Mouse (Mus musculus) left cerebral cortex, adult 11 months (tissue): Measurements from ENCODE around the gene Cmtm6.
"Not testable (repeated sequence)": the region's sequence is repeated elsewhere in the genome, so short reads cannot be mapped to it uniquely, and the experiment has no call there.

Experiments
- DNase-seq: peaks from one replicate; pipeline ENCODE4 v3.0.0; 2022; ENCODE audit warnings: low spot score

Gene Cmtm6

DNA sequence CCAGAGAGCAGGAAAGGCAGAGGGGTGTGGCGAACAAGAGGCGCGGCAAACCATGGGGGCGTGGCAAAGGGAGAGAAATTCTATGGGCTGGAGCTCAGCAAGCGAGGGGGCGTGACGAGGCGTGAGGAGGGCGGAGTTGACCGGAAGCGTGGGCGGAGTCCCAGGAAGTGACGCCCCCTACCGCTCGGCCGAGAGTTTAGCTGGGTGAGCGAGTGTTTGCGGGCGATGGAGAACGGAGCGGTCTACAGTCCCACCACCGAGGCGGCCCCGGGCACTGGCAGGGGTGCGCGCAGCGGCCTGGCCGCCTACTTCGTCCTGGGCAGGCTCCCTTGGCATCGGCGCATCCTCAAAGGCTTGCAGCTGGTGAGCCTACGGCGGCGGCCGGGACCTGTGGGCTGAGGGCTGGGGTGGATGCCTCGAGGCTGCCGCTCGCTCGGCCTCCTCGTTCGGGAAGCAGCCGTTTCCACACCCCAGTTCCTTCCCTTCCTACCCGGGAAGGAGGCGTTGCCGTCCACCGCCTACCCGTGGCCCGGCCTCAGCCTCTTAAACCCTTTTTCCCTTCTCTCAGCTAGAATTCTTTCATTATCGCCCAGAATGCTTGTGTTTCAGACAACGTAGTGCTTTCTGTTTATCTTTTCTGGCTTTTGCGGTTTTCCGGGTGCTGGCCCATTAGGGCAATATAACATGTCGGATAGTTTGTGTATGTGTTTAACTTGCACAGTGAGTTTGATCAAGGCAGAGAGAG lies at the start of gene Cmtm6:
Gene Cmtm6, plus strand, starts transcription at position 106 of the 745 bp plus-strand sequence.
- peak; percentile 93 for DNase-seq

DNA sequence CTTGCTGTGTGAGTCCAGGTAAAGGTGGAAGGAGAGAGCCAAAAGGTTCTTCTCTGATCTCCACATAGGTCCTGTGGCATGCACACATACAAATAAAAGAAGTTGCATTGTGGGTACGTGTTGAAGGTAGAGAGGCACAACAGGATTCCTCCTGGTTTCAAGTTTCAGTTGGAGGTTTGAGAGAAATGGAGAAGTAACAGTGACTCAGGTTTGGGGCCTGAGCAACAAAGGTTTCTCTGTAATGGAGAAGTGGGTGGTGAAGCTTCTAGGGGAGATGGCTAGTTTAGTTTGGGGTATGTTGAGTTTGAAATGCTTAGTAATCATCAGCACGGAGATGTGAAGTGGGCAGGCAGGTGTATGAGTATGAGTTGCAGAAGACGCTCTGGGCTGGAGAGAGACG lies 48.7 kb upstream of the Cmtm6 start:
- DNase-seq = no peak

DNA sequence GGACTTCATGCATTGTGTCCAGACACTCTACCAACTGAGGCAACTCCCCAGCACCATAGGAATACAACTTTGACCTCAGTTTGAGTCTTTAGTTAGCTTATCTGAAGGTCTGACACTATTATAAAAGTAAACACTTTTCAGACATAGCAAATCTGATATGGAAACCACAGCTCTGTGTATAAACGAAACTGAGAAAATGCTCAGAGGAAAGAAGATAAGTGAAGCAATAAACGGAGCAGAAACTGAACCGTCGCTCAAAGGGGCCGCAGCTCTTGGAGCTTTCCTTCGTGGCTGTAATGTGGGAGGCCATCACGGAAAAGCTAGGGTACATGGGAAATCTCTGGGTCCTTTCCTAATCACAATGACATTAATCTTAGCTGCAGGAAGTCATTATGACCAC lies 44.7 kb upstream of the Cmtm6 start:
- no peak for DNase-seq

DNA sequence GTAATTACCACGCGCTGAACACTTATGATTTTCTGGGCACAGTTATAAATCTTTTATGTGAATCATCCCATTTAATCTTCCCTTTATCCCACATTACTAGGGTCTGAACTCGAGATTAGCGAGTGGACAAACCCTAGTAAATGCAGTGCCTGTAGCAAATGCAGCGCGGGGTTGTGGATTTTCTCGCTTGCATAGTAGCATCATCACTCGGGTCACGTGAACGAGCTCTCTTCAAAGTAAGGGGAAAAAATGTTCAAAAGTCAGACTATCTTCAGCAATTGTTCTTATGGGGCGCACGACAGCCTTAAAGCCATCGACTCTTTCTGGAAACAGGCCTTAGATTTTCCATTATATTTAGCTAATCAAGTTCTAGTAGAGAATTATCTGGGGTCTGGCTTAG lies 43.3 kb upstream of the Cmtm6 start:
- DNase-seq = no peak

DNA sequence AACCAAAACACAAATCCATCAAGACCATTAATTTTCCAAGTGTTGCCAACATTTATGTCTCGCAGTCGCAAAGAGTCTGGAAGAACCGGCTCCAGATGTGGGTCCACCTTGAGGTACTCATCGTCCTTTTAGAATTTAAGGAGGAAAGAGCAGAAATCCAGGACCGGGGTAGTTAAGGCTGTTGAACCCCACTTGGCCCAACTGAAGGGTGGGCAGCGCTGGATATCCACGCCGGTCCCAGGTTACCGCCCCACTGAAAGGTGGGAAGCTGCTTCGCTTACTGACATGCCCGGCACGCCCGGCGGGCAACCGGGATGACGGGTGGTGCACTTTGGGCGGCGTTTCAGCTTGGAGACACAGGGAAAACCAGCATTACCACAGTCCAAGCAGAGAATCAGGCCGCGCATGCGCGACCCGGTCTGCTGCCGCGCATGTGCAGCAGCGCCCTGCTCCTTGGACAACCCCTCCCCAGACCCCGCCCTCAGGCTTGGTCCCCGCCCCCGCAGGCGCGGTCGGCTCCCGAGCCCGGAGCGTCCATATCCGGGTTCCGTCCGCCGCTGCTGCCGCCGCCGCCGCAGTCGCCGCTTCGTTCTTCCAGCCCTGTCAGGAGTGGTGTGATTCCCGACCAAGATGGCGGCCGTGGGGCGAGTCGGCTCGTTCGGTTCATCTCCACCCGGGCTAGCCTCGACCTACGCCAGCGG lies 42.5 kb upstream of the Cmtm6 start, which contains the start of gene Dync1li1:
Gene Dync1li1, plus strand, starts transcription at position 539 of the 701 bp plus-strand sequence.
- DNase-seq = peak; percentile 95

DNA sequence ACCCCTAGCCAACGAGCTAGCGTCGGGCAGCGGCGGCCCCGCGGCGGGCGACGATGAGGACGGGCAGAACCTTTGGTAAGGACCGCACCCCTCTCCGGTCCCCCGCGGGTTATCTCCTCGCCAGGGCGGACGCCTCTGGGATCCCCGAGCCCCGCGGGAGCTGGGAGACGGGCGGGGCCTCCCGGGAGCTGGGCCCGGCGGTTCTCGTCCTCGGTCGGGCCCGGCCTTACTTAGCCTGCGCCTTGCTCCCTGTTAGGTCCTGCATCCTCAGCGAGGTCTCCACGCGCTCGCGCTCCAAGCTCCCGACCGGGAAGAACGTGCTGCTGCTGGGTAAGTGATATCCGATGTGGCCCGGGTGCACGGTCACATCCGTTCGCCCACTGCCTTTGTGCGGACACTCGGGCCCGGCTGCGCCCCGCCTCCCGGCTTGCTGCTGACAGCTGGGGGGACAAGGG lies 41.9 kb upstream of the Cmtm6 start:
- DNase-seq = no peak

DNA sequence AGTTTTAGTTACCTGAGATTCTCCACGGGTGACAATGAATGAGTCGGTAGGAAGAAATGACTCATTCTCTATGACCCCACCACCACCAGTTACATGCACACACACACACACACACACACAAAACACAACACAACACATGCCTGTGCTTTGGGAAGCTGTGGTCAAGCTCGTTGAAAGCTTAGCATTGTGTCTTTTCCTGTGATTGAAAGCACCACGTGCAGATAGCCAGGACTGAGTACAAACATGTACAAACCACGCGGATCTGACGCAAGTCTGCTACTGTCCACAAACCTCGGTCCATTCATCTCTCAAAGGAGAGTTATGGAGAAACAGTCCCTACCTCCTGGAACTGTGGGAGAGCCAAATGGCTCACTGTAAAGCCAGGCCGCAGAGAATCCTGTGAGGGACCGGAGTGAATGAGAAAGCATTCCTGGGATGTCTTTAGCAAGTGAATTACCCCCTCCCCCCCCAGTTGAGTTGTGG lies 40.8 kb upstream of the Cmtm6 start:
- no peak for DNase-seq

DNA sequence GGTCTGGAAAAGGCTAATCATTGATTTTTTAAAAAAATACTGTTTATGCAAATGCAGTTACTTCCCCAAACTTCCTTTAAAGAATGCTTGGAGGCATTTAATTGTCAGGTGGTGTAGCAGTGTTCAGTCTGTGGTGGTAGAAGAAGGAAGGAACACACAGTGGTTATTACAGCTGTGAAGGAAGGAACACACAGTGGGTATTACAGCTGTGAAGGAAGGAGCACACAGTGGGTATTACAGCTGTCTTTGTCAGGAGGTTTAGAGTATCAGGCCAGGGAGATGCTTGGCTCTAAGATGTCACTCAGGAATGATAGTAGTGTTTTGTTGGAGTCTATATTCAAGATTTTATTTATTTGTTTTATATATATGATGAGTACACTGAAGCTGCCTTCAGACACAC lies 39.8 kb upstream of the Cmtm6 start:
- no peak for DNase-seq

DNA sequence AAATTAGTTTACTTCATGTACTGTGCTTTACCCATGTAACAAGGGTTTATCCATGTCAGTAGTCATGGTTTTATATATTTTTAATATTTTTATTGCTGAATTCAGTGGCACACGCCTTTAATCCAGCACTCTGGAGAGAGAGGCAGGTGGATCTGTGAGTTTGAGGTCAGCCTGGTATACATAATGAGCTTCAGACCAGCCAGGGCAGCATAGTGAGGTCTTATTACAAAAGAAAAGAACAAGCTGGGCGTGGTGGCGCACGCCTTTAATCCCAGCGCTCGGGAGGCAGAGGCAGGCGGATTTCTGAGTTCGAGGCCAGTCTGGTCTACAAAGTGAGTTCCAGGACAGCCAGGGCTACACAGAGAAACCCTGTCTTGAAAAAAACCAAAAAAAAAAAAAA lies 35.3 kb upstream of the Cmtm6 start:
- DNase-seq = not testable (repeated sequence)

DNA sequence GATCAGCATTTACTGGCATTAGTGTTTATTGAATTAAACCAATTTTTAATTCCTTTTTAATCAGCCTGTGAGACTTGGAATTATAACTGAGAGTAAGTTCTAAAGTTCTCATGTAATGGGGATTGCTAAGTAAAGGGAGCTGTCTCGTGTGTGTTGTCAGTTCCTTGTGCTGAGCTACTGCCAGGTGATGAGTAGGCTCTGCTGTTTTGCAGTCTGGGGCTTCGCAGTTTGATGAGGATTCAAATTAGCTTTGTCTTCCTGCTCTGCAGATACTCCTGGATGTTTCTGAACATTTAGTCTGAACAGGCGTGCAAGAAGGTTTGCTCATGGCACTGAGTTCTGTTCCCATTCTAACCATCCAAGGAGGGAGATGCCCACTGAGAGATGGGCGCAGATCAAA lies 33.8 kb upstream of the Cmtm6 start:
- no peak for DNase-seq

DNA sequence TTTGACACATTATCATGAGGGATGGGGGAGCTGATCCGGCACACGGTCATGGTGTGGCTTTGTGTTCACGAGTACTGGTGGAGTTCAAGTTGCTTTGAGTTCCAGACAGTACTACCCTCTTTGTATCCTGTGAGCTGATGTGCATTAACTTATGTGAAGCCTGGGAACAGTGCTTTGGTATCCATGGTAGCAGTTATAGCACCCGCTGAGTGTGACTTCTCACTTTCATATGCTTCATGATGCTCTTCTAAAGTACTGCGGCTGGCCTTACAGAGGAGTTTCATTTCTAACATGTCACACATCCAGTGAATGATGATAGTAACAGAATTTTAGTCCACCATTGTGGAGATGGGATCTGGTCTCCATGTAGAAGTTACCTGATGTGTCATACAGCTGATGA lies 33.0 kb upstream of the Cmtm6 start:
- no peak for DNase-seq

DNA sequence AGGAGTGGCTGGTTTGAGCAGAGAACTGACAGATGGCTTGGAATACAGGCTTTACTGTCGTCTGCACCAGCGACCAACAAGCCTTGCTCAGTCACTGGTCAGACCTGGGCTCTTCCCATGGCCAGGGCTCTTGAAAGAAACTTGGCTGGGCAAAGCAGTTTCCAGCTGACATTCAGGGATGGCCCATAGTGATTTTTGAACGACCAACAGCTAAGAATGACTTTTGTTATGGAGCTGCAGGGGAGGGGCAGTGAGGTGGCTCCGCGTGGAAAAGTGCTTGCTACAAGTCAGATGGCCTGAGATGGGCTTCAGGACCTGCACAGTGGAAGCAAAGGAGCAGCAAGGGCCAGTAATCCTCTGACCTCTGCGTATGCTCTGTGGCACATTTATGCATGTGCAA lies 31.7 kb upstream of the Cmtm6 start:
- DNase-seq = no peak

DNA sequence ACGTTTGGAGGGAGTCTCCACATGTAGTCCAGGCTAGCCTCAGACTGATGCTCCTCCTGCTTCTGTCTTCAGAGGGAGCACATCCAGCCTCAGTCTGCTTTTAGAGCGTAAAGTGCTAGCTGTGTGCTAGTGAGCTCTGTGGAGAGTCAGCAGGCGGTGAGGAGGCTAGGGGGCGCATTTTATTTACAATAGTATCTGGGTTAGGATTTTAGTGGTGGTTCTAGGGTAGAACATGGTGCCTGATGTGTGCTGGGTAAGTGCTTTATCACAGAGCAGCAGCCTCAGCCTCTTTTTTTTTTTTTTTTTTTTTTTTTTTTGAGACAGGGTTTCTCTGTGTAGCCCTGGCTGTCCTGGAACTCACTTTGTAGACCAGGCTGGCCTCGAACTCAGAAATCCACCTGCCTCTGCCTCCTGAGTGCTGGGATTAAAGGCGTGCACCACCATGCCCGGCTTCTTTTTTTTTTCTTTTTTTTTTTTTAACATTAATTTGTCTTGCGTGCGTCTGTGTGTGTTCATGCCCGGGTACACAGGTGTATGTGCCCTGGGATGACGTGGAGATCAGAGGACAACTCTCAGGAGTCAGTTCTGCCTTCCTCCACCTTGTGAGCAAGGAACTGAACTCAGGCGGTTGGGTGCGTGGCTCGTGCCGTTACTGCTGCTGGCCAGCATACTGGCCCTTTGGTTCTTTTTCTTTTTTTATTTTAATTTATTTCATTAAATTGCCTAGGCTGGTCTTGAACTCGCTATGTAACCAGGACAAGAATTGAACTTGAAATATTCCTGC lies 30.8 kb upstream of the Cmtm6 start:
- DNase-seq = no peak

DNA sequence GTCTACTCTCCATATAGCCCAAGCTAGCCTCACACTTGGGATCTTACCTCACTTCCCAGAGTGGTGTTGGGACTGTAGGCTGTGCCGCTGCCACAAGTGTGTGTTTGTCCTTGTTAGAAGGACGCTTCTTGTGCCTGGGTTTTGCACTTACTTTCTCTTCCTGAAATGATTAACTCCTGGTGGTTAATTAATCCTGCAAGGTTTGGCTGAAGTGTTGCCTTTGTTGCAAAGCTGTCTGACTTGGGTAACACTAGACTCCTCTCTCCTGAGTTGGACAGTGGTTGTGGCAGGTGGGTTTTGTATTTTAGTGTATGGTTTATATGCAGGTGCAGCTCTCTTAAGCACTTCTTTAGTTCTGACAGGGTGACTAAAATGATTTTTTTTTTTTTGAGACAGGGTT lies 29.9 kb upstream of the Cmtm6 start:
- no peak for DNase-seq

DNA sequence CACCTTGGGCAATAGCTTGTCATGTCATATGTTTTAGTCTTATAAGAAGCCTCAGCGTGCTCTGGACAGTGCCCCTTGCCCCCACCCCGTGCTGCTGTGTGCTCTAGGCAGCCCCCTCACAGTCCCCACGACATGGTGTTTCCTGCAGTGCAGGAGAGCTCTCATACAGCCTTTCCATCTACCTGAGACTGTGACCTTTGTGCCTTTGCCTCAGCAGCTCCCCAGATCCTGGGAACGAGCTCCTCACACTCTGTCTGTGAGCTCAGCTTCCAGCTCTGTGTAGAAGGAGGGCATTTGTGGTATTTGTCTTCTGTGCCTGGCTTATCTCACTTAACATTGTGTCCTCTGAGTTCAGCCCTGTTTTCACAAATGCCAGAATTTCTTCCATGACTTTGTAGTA lies 29.0 kb upstream of the Cmtm6 start:
- no peak for DNase-seq

DNA sequence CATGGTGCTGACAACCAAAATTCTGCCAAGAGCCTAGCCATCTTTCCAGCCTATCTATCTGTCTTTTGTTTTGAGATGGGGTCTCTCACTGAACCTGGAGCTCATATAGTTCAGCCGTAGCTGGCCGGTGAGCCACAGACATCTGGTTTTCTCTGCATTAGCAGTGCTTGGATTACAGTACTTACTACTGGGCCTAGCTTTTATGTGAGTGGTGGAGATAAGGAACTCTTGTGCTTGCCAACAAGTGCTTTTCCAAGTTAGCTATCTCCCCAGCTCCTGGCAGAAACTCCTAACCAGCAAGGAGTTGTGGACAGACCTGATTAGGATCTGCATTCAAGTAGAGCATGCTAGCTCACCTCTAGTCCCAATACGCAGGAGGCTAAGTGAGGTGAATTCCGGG lies 23.1 kb upstream of the Cmtm6 start:
- no peak for DNase-seq

DNA sequence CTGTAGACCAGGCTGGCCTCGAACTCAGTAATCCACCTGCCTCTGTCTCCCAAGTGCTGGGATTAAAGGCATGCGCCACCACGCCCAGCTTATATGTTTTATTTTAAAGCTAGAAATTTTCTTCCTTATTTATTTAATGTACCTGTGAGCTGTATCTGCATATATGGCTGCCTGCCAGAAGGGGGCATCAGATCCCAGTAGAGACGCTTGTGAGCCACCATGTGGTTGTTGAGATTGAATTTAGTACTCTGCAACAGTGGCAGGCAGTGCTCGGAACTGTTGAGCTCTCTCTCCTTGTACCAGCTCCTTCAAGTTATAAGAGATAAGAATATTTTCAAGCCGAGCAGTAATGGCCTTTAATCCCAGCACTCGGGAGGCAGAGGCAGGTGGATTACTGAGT lies 20.6 kb upstream of the Cmtm6 start:
- no peak for DNase-seq

DNA sequence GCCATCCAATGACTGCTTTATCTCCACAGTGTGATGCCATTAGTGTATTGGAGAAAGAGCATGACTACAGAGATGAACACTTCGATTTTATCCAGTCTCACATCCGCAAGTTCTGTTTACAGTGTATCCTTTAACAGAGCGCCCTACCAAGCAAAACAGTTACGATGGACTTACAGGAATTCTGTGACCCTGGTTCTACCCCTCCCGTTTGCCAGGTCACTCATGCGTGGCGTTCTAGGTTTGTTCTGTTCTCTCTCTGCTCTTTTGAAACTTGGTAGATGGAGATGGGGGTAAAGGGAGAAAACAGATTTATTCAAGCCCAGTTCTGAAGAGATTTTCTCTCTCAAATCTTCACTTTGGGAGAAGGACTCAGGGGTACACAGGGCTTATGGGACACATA lies 17.4 kb upstream of the Cmtm6 start:
- no peak for DNase-seq

DNA sequence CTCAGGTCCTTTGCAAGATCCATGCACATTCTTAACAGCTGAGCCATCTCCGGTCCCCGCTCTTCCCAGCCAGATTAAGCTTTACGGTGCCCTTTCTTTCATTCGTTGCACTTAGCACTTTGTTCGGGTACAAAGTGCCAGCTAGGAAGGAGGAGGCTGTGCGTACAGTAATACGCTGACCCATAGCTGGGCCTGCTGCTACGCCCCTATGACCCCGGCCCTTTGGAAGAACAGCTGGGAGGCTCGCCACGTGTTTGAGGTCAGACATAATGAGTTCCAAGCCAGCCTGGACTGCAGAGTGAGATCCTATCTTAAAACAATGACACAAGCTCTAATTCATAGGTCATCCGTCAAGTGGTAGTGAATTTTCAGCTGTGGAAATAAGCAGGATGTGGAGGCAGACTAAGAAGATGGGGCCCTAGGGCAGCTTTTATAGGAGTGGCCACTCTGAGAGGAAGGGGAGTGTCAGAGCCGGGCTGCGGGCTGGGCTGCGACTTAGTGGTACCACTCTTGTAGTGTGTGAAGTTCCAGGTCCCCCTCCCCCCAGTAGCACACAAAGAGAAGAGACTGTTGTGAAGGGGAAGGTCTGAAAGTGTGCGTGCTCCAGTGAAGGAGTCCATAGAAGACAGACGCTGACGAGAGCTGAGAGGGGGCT lies 14.1 kb upstream of the Cmtm6 start:
- DNase-seq = no peak

DNA sequence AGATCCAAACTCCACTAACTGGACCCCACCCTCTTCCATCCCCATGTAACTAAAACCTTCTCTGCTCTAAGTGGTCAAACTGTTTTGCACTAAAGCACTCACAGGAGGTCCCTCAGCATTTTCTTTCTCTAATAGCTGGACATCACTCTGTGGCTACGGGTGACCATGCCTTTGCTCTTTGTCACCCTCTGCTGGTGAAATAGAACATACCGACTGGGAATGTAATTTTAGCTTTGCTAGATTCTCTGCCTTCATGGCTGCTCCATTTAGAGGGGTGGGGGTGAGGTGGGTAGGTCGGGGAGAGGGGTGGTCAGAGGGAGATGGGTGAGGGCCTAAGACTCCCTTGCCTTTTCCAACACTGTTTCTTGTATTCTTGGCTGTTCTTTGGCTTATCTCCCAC lies 3.6 kb upstream of the Cmtm6 start:
- DNase-seq = no peak

DNA sequence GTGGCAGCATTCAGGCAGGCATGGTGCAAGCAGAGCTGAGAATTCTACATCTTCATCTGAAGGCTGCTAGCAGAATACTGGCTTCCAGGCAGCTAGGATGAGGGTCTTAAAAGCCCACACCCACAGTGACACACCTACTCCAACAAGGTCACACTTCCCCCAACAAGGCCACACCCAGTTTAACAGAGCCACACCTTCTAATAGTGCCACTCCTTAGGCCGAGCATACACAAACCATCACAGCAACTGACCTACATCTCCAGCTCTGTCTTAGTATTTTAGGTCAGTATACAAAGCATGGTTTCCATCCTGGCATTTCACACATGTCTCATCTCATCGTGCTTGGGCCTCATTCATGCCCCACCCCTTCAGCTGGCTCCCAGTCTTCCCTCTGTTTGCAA lies 2.5 kb upstream of the Cmtm6 start:
- not testable (repeated sequence) for DNase-seq
